Mouse (Mus musculus): Measurements from ENCODE around the gene Il27ra.
"Not testable (repeated sequence)": the region's sequence is repeated elsewhere in the genome, so short reads cannot be mapped to it uniquely, and the experiment has no call there.

Il27ra gene

GRCm38 (mm10) chr8:84019738-84020137 is 22.7 kb downstream of the Il27ra start:
- DNase-seq (ENCODE audit: low spot score): no peak

GRCm38 (mm10) chr8:84015833-84016232 is 26.6 kb downstream of the Il27ra start:
- no peak for DNase-seq (ENCODE audit: low spot score)

GRCm38 (mm10) chr8:84012499-84013165 is 29.8 kb downstream of the Il27ra start:
- DNase-seq (ENCODE audit: low spot score): no peak

- DNase-seq (ENCODE audit: low spot score): no peak
These were observed 30.5 kb downstream of the Il27ra start, which contains the start of gene 2210011C24Rik for GRCm38 (mm10) chr8:84011705-84012498. Gene 2210011C24Rik, minus strand, starts transcription at chr8:84012171.

GRCm38 (mm10) chr8:84010625-84011611 is 31.5 kb downstream of the Il27ra start:
- no peak for DNase-seq (ENCODE audit: low spot score)

GRCm38 (mm10) chr8:84009876-84010275 is 32.5 kb downstream of the Il27ra start:
- peak; percentile 67 for DNase-seq (ENCODE audit: low spot score)

GRCm38 (mm10) chr8:84008362-84008761 is 34.0 kb downstream of the Il27ra start:
- DNase-seq (ENCODE audit: low spot score): no peak

GRCm38 (mm10) chr8:84005502-84005901 is 36.9 kb downstream of the Il27ra start:
- DNase-seq (ENCODE audit: low spot score): not testable (repeated sequence)

- peak; percentile 79 for DNase-seq (ENCODE audit: low spot score)
These were observed 37.7 kb downstream of the Il27ra start for GRCm38 (mm10) chr8:84004533-84005201.

- no peak for DNase-seq (ENCODE audit: low spot score)
These were observed 38.7 kb downstream of the Il27ra start for GRCm38 (mm10) chr8:84003612-84004246.

- no peak for DNase-seq (ENCODE audit: low spot score)
These were observed 39.3 kb downstream of the Il27ra start for GRCm38 (mm10) chr8:84002957-84003611.

GRCm38 (mm10) chr8:84001281-84002000 is 40.9 kb downstream of the Il27ra start, which contains the start of gene 1700067K01Rik:
Gene 1700067K01Rik, plus strand, starts transcription at chr8:84001502.
- DNase-seq (ENCODE audit: low spot score): no peak

GRCm38 (mm10) chr8:83999825-84000224 is 42.6 kb downstream of the Il27ra start:
- no peak for DNase-seq (ENCODE audit: low spot score)

GRCm38 (mm10) chr8:83999057-83999705 is 43.2 kb downstream of the Il27ra start:
- DNase-seq (ENCODE audit: low spot score): no peak

GRCm38 (mm10) chr8:83998231-83999056 is 43.9 kb downstream of the Il27ra start:
- DNase-seq (ENCODE audit: low spot score): no peak

GRCm38 (mm10) chr8:83997511-83998141 is 44.8 kb downstream of the Il27ra start, which contains the start of gene Samd1:
Gene Samd1, plus strand, starts transcription at chr8:83997672.
- no peak for DNase-seq (ENCODE audit: low spot score)
